Mouse (Mus musculus): Measurements from ENCODE around the gene Paxx. TPM values are rescaled to one million over a fixed set of nuclear protein-coding genes. Genes with fewer than 3 reads are reported as not detected.

Gene Paxx
- total RNA-seq (2014; rRNA removed) (154 and 164 TPM in 2 replicates), polyA plus RNA-seq (2015; fragmentation: Nextera tagmentation; extraction: Ambion mirVana) (151 and 154 TPM in 2 replicates)

GRCm38 (mm10) chr2:25460551-25461309 is at the start of gene Paxx:
Paxx (minus strand) TSS chr2:25461094.
- Histone ChIP-seq H3K4me1 (ENCODE audit: insufficient read depth) (peaks cover 13% of the 10 kb centered on the region; the same call in 1 of the 2 replicates), H3K36me3 (ENCODE audit: insufficient read depth) (peaks cover 19% of the 10 kb centered on the region), H3K4me2 (ENCODE audit: low read depth) (peak within 1 kb of the TSS; percentile 90), H3K27ac (ENCODE audit: low read depth, low read length) (peak within 1 kb of the TSS; percentile 97), H3K4me3 (ENCODE audit: low read depth, low read length) (peak within 1 kb of the TSS; percentile 74), H3K9ac (peak within 1 kb of the TSS; percentile 85), H3K27me3 (ENCODE audit: insufficient read depth, low read length) (no peaks in the 10 kb centered on the region), H3K9me3 (ENCODE audit: low read length) (no peaks in the 10 kb centered on the region)
- TF ChIP-seq CTCF (IDR thresholded peaks at IDR 0.05; ENCODE audit: low read depth) = 0 out of 2 replicates have a peak, but pooled peaks have one; percentile 6
- peak; percentile 91 for ATAC-seq
- under 1% methylated on average over 48 of the region's 48 CpGs for WGBS
- DNase-seq = peak; percentile 96

GRCm38 (mm10) chr2:25509912-25510311 is 49.0 kb upstream of the Paxx start:
- DNase-seq = no peak
- Histone ChIP-seq H3K4me3 (ENCODE audit: low read depth, low read length) (no peak overlapping the region), H3K4me1 (ENCODE audit: insufficient read depth) (no peaks in the 10 kb centered on the region), H3K27ac (ENCODE audit: low read depth, low read length) (no peak overlapping the region), H3K27me3 (ENCODE audit: insufficient read depth, low read length) (no peaks in the 10 kb centered on the region), H3K36me3 (ENCODE audit: insufficient read depth) (peaks cover 8% of the 10 kb centered on the region; the same call in 1 of the 2 replicates), H3K9ac (no peak overlapping the region), H3K9me3 (ENCODE audit: low read length) (no peaks in the 10 kb centered on the region), H3K4me2 (ENCODE audit: low read depth) (no peak overlapping the region)
- no peak for TF ChIP-seq CTCF (IDR thresholded peaks at IDR 0.05; ENCODE audit: low read depth)
- ATAC-seq = no peak
- whole genome bisulfite sequencing = 76% methylated on average over 3 of the region's 3 CpGs

- ATAC-seq (no peak), DNase-seq (no peak)
- Histone ChIP-seq H3K9me3 (ENCODE audit: low read length) (no peaks in the 10 kb centered on the region), H3K4me3 (ENCODE audit: low read depth, low read length) (no peak overlapping the region), H3K27me3 (ENCODE audit: insufficient read depth, low read length) (no peaks in the 10 kb centered on the region), H3K27ac (ENCODE audit: low read depth, low read length) (no peak overlapping the region), H3K4me1 (ENCODE audit: insufficient read depth) (peaks cover 1% of the 10 kb centered on the region; the same call in 1 of the 2 replicates), H3K4me2 (ENCODE audit: low read depth) (no peak overlapping the region), H3K9ac (no peak overlapping the region), H3K36me3 (ENCODE audit: insufficient read depth) (peaks cover 35% of the 10 kb centered on the region)
- TF ChIP-seq CTCF (IDR thresholded peaks at IDR 0.05; ENCODE audit: low read depth) = peak; percentile 52
- WGBS = 35% methylated on average over 5 of the region's 5 CpGs
These were observed 46.1 kb upstream of the Paxx start for GRCm38 (mm10) chr2:25506964-25507363.

- H3K4me2 ChIP-seq (ENCODE audit: low read depth) = no peak overlapping the region
- no peak for DNase-seq
- H3K27me3 ChIP-seq (ENCODE audit: insufficient read depth, low read length) = no peaks in the 10 kb centered on the region
- H3K9ac ChIP-seq = no peak overlapping the region
- H3K4me3 ChIP-seq (ENCODE audit: low read depth, low read length) = no peak overlapping the region
- H3K4me1 ChIP-seq (ENCODE audit: insufficient read depth) = peaks cover 9% of the 10 kb centered on the region
- 93% methylated on average over 4 of the region's 4 CpGs for WGBS
- H3K36me3 ChIP-seq (ENCODE audit: insufficient read depth) = peaks cover 35% of the 10 kb centered on the region
- no peak overlapping the region for H3K27ac ChIP-seq (ENCODE audit: low read depth, low read length)
- ATAC-seq = no peak
- no peaks in the 10 kb centered on the region for H3K9me3 ChIP-seq (ENCODE audit: low read length)
- TF ChIP-seq CTCF (IDR thresholded peaks at IDR 0.05; ENCODE audit: low read depth) = no peak
These were observed 45.0 kb upstream of the Paxx start for GRCm38 (mm10) chr2:25505860-25506259.

GRCm38 (mm10) chr2:25505000-25505399 is 44.1 kb upstream of the Paxx start:
- ATAC-seq (no peak), DNase-seq (no peak)
- no peak overlapping the region for H3K4me2 ChIP-seq (ENCODE audit: low read depth)
- no peak for TF ChIP-seq CTCF (IDR thresholded peaks at IDR 0.05; ENCODE audit: low read depth)
- peaks cover 35% of the 10 kb centered on the region for H3K36me3 ChIP-seq (ENCODE audit: insufficient read depth)
- peaks cover 9% of the 10 kb centered on the region for H3K4me1 ChIP-seq (ENCODE audit: insufficient read depth)
- WGBS = 95% methylated on average over 1 of the region's 1 CpGs
- no peaks in the 10 kb centered on the region for H3K9me3 ChIP-seq (ENCODE audit: low read length)
- H3K27me3 ChIP-seq (ENCODE audit: insufficient read depth, low read length) = no peaks in the 10 kb centered on the region
- no peak overlapping the region for H3K4me3 ChIP-seq (ENCODE audit: low read depth, low read length)
- H3K9ac ChIP-seq = no peak overlapping the region
- no peak overlapping the region for H3K27ac ChIP-seq (ENCODE audit: low read depth, low read length)

GRCm38 (mm10) chr2:25504538-25504937 is 43.6 kb upstream of the Paxx start:
- WGBS = 97% methylated on average over 19 of the region's 19 CpGs
- Histone ChIP-seq H3K4me2 (ENCODE audit: low read depth) (no peak overlapping the region), H3K4me3 (ENCODE audit: low read depth, low read length) (no peak overlapping the region), H3K9ac (no peak overlapping the region), H3K4me1 (ENCODE audit: insufficient read depth) (peaks cover 9% of the 10 kb centered on the region), H3K36me3 (ENCODE audit: insufficient read depth) (peaks cover 35% of the 10 kb centered on the region), H3K9me3 (ENCODE audit: low read length) (no peaks in the 10 kb centered on the region), H3K27ac (ENCODE audit: low read depth, low read length) (no peak overlapping the region), H3K27me3 (ENCODE audit: insufficient read depth, low read length) (no peaks in the 10 kb centered on the region)
- DNase-seq = no peak
- no peak for ATAC-seq
- no peak for TF ChIP-seq CTCF (IDR thresholded peaks at IDR 0.05; ENCODE audit: low read depth)

- no peak for DNase-seq
- H3K4me1 ChIP-seq (ENCODE audit: insufficient read depth) = peaks cover 9% of the 10 kb centered on the region
- WGBS = 87% methylated on average over 3 of the region's 3 CpGs
- peaks cover 35% of the 10 kb centered on the region for H3K36me3 ChIP-seq (ENCODE audit: insufficient read depth)
- no peaks in the 10 kb centered on the region for H3K27me3 ChIP-seq (ENCODE audit: insufficient read depth, low read length)
- H3K4me2 ChIP-seq (ENCODE audit: low read depth) = no peak overlapping the region
- no peak for TF ChIP-seq CTCF (IDR thresholded peaks at IDR 0.05; ENCODE audit: low read depth)
- H3K27ac ChIP-seq (ENCODE audit: low read depth, low read length) = no peak overlapping the region
- H3K4me3 ChIP-seq (ENCODE audit: low read depth, low read length) = no peak overlapping the region
- ATAC-seq = no peak
- no peaks in the 10 kb centered on the region for H3K9me3 ChIP-seq (ENCODE audit: low read length)
- H3K9ac ChIP-seq = no peak overlapping the region
These were observed 41.8 kb upstream of the Paxx start for GRCm38 (mm10) chr2:25502726-25503125.

All from forebrain, postnatal 0 days (tissue).